Mouse (Mus musculus): ENCODE results near the gene Cyp39a1. TPM values are rescaled to one million over a fixed set of nuclear protein-coding genes. Genes with fewer than 3 reads are reported as not detected.

Cyp39a1 gene
- polyA plus RNA-seq, 1 experiment from 2014 or later: 31.3 TPM

DNA sequence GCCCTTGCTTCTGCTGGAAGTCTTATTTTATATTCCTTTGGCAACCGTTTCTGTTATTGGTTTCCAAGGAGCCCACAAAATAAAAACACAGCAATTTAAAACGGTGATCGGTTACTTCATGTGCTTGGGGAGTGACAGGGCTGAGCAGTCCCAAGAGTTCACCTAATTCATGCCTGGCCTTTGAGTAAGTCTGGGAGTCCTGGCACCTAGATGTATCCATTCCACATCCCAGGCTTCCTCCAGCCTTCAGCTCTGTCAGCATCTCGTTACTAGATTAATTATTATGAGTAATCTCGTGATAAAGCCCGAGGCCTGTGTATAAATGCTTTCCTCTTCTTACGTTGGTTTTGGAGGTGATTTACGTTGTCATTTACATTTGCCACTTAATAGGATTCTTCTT lies 64.1 kb downstream of the Cyp39a1 start:
- Histone ChIP-seq H3K4me3 (no peak overlapping the region), H3K9ac (no peak overlapping the region), H3K27ac (no peak overlapping the region), H3K9me3 (no peaks in the 10 kb centered on the region), H3K36me3 (no peaks in the 10 kb centered on the region), H3K4me2 (replicated peaks) (no peak overlapping the region), H3K27me3 (no peaks in the 10 kb centered on the region), H3K4me1 (no peaks in the 10 kb centered on the region)
- WGBS: 87% methylated on average over 8 of the region's 8 CpGs
- ATAC-seq (ENCODE audit: insufficient number of reproducible peaks, insufficient read depth, low FRiP score, low TSS enrichment): no peak

DNA sequence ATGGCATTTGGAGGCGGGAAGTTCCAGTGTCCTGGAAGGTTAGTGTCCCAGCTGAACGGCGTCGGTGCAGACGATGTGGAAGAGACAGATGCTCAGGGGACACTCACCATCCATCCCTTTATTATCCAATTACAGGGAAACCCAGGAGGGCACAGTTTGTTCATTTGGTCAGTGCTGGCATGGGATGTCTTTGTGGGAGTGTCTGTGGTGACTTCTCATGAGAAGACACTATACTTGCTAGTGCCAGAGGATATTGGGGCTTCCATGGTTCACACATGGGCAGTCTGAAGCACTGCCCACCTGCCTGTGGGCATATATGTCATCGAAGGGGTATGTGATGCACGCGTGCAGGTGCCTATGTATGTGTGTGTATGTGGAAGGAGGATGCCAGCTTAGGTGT lies 64.8 kb downstream of the Cyp39a1 start:
- Histone ChIP-seq H3K4me2 (replicated peaks) (no peak overlapping the region), H3K27ac (no peak overlapping the region), H3K9me3 (no peaks in the 10 kb centered on the region), H3K36me3 (no peaks in the 10 kb centered on the region), H3K4me3 (no peak overlapping the region), H3K9ac (no peak overlapping the region), H3K4me1 (no peaks in the 10 kb centered on the region), H3K27me3 (no peaks in the 10 kb centered on the region)
- WGBS: 93% methylated on average over 8 of the region's 8 CpGs
- no peak for ATAC-seq (ENCODE audit: insufficient number of reproducible peaks, insufficient read depth, low FRiP score, low TSS enrichment)

DNA sequence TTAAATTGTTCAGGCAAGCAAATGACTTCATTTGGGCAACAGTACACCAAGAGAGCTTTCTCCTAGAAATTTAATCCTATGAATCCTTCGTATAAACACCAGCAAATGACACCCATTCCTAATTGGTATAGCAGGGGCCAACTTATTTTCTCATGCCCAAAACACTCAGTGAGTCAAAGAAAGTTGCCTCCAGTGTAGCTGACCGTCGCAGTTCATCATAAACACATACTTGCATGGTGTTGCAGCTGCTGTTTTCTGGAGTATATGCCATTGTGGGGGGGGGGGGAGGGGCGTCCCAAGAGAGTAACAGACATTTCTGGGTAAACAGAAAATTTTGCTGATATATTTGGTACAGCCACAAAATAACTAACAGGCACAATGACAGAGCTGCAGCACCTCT lies 67.0 kb downstream of the Cyp39a1 start:
- H3K27ac ChIP-seq: no peak overlapping the region
- no peaks in the 10 kb centered on the region for H3K4me1 ChIP-seq
- no peak overlapping the region for H3K4me3 ChIP-seq
- 72% methylated on average over 4 of the region's 4 CpGs for WGBS
- no peak overlapping the region for H3K4me2 ChIP-seq (replicated peaks)
- H3K9me3 ChIP-seq: no peaks in the 10 kb centered on the region
- ATAC-seq (ENCODE audit: insufficient number of reproducible peaks, insufficient read depth, low FRiP score, low TSS enrichment): no peak
- H3K27me3 ChIP-seq: no peaks in the 10 kb centered on the region
- no peak overlapping the region for H3K9ac ChIP-seq
- no peaks in the 10 kb centered on the region for H3K36me3 ChIP-seq

DNA sequence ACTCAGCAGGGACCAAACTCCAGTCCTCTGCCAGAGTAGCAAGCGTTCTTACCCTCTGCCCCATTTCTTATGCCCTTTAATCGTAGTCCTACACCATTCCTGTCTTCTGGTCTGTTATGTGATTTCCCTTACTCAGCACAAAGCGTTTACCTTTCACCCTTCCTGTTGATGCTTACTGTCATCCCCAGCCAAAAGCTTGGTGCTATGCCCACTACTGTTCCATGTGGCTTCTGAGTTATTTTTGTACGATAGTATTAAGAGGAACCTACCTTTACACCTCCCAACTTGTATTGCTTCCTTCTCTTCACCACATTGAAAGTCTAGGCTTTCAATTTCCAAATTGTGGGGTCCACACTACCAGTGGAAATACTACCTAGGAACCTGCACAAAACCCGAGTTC lies 76.7 kb downstream of the Cyp39a1 start:
- H3K9ac ChIP-seq: no peak overlapping the region
- no peaks in the 10 kb centered on the region for H3K4me1 ChIP-seq
- no peaks in the 10 kb centered on the region for H3K27me3 ChIP-seq
- WGBS: 82% methylated on average over 5 of the region's 5 CpGs
- H3K36me3 ChIP-seq: no peaks in the 10 kb centered on the region
- H3K4me3 ChIP-seq: no peak overlapping the region
- H3K9me3 ChIP-seq: no peaks in the 10 kb centered on the region
- no peak for ATAC-seq (ENCODE audit: insufficient number of reproducible peaks, insufficient read depth, low FRiP score, low TSS enrichment)
- no peak overlapping the region for H3K27ac ChIP-seq
- H3K4me2 ChIP-seq (replicated peaks): no peak overlapping the region

DNA sequence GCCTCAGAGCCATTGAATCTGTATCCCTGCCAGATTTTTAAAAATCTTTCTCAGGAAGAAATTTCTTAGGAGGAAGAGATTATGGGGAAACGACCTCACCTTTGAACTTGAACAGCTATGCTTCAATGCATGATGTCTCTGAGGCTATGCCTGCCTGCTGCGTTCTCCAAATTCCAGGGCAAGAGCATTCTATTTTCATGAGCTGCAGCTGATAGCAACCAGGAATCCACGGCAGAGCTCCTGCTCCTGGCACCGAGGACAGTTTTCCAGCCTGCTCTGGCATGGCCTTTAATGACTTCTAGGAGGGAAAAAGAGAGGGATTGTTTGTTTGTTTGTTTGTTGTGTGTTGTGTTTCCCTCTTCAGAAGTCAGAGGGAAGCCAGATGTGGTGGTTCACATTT lies 77.2 kb downstream of the Cyp39a1 start:
- WGBS: 49% methylated on average over 4 of the region's 4 CpGs
- Histone ChIP-seq H3K36me3 (no peaks in the 10 kb centered on the region), H3K9me3 (no peaks in the 10 kb centered on the region), H3K27ac (no peak overlapping the region), H3K4me3 (no peak overlapping the region), H3K4me1 (no peaks in the 10 kb centered on the region), H3K9ac (no peak overlapping the region), H3K4me2 (replicated peaks) (no peak overlapping the region), H3K27me3 (no peaks in the 10 kb centered on the region)
- ATAC-seq (ENCODE audit: insufficient number of reproducible peaks, insufficient read depth, low FRiP score, low TSS enrichment): no peak

DNA sequence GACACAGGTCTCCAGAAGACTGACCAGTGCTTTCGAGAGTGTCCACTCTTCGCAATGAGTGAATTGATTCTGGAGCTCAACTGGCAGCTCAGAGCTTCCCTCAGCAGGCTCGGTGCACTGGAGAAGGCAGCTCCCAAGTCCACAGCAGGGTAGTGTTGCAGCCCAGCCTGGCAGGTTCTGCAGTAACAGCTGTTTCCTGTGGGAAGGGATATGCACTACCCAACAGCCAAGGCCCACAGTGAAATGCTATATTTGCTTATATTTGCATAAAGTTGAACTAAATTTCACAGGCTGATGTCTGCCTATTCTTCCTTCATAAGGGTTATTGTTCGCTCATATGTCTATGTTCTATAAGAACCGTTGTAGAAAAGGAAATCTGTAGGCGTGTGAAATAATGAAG lies 83.9 kb downstream of the Cyp39a1 start:
- Histone ChIP-seq H3K27me3 (no peaks in the 10 kb centered on the region), H3K4me1 (no peaks in the 10 kb centered on the region), H3K4me2 (replicated peaks) (no peak overlapping the region), H3K36me3 (no peaks in the 10 kb centered on the region), H3K27ac (no peak overlapping the region), H3K9me3 (no peaks in the 10 kb centered on the region), H3K9ac (no peak overlapping the region), H3K4me3 (no peak overlapping the region)
- WGBS: 92% methylated on average over 6 of the region's 6 CpGs
- no peak for ATAC-seq (ENCODE audit: insufficient number of reproducible peaks, insufficient read depth, low FRiP score, low TSS enrichment)

DNA sequence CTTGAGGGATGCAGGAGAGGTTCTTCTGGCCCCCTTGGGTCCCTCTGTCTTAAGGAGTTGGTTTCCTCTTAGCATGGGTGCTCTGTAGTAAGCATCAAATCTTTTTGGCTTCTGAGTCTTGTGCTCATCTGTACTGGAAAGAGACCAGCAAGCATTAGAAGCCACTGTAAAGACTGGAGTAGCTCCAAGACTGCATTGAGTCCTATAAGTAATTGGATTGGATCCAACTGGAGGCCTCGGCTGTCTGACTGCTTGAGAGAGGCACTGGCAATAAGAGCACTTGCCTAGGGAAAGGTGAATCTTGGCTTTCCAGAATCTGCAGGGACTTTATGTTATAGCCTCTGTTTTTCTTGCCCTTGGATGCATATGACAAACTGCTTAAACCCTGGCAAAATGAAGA lies 85.6 kb downstream of the Cyp39a1 start:
- Histone ChIP-seq H3K4me2 (replicated peaks) (no peak overlapping the region), H3K4me3 (no peak overlapping the region), H3K27ac (no peak overlapping the region), H3K9me3 (no peaks in the 10 kb centered on the region), H3K27me3 (no peaks in the 10 kb centered on the region), H3K9ac (no peak overlapping the region), H3K4me1 (no peaks in the 10 kb centered on the region), H3K36me3 (no peaks in the 10 kb centered on the region)
- ATAC-seq (ENCODE audit: insufficient number of reproducible peaks, insufficient read depth, low FRiP score, low TSS enrichment): no peak
- WGBS: 72% methylated on average over 1 of the region's 1 CpGs

DNA sequence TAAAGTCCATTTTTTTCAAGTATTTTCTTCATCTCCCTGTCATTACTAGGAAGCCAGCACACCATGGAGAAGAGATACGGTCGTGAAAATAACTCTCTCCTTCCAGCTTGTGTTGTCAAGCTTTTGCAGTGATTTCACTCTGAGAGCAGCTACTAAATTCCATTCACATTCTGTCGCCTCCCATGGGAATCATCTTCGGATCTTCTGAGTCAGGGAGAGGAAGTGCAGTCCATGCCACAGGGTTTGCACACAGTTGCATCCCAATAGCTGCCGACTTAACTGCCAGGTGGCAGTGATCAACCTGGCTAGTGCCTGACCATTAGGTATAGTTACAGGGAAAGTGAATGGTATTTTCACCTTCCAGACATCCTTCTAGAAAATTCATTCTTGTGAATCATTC lies 87.5 kb downstream of the Cyp39a1 start:
- Histone ChIP-seq H3K36me3 (no peaks in the 10 kb centered on the region), H3K4me2 (replicated peaks) (no peak overlapping the region), H3K27me3 (no peaks in the 10 kb centered on the region), H3K27ac (no peak overlapping the region), H3K9ac (no peak overlapping the region), H3K4me3 (no peak overlapping the region), H3K9me3 (no peaks in the 10 kb centered on the region), H3K4me1 (no peaks in the 10 kb centered on the region)
- WGBS: 60% methylated on average over 5 of the region's 5 CpGs
- no peak for ATAC-seq (ENCODE audit: insufficient number of reproducible peaks, insufficient read depth, low FRiP score, low TSS enrichment)

DNA sequence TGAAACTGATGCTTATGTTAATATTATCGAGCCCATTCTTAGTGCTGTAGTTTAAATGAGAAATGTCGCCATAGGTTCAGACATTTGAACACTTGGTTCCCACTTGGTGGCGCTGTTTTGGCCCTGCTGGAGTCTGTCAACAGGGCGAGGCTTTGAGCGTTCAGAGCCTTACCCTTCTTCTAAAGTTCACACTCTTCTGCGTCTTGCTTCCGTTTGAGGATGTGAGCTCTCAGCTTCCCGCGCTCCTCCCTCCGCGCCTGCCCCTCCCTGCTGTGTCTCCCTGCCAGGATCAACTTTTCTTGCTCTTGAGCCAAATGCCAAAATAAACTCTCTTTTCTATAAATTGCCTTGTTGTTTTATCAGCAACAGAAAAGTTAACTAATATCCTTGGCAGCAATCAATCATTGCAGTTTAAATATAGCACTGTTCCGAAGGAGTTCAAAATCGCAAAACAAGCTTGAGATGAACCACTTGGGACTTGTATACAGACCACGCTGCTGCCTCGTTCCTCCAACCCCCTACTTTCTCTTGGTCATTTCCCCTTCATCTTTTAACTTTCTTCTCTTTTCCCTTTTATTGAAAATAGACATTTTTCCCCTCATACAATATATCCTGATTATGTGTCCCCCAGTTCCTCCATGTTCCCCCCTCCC lies 91.5 kb downstream of the Cyp39a1 start:
- Histone ChIP-seq H3K9me3 (no peaks in the 10 kb centered on the region), H3K27ac (no peak overlapping the region), H3K4me1 (no peaks in the 10 kb centered on the region), H3K36me3 (no peaks in the 10 kb centered on the region), H3K9ac (no peak overlapping the region), H3K4me3 (no peak overlapping the region), H3K4me2 (replicated peaks) (no peak overlapping the region), H3K27me3 (no peaks in the 10 kb centered on the region)
- whole genome bisulfite sequencing: 53% methylated on average over 15 of the region's 15 CpGs
- ATAC-seq (ENCODE audit: insufficient number of reproducible peaks, insufficient read depth, low FRiP score, low TSS enrichment): no peak

DNA sequence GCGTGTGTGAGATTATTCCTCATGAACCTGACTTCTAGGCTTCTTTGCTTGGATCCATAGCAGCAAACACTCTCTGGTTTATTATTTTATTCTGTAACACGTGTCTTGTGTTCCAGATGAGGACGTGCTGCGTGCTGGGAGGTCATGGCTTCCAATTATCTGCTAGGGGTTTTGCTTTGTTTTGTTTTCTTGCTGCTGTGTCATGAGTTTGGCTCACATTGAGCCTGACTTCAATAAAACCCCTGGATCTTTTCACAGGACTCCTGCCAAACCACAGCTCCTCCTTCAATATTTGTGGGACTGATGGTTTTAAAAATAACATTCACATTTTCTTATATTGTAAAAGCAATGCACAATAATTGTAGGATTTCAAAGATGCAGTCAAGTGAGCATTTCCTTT lies 117.3 kb downstream of the Cyp39a1 start:
- H3K36me3 ChIP-seq: no peaks in the 10 kb centered on the region
- H3K27ac ChIP-seq: no peak overlapping the region
- no peak overlapping the region for H3K4me3 ChIP-seq
- no peaks in the 10 kb centered on the region for H3K27me3 ChIP-seq
- H3K4me1 ChIP-seq: no peaks in the 10 kb centered on the region
- no peak overlapping the region for H3K9ac ChIP-seq
- no peak overlapping the region for H3K4me2 ChIP-seq (replicated peaks)
- no peaks in the 10 kb centered on the region for H3K9me3 ChIP-seq
- ATAC-seq (ENCODE audit: insufficient number of reproducible peaks, insufficient read depth, low FRiP score, low TSS enrichment): no peak
- 72% methylated on average over 4 of the region's 4 CpGs for WGBS

DNA sequence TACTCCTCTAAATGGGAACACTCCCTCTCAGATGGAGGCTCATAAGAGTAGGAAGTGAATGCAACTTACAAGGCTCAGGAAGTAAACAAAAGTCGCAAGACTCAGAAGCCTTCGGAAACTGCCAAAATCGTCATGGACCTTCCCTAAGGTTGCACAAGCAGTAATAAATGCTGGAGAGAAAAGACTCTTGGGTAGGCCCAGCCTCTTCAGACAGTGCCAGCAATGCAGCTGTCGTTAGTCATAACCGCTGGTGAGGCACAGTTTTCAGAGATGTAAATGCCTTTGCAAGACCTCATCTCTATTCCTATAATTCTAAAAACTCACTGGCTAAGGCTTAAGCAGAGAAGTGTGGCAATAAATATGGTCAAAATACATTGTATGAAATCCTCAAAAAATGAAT lies 121.0 kb downstream of the Cyp39a1 start:
- H3K27me3 ChIP-seq: no peaks in the 10 kb centered on the region
- H3K9ac ChIP-seq: no peak overlapping the region
- no peak overlapping the region for H3K4me2 ChIP-seq (replicated peaks)
- no peaks in the 10 kb centered on the region for H3K36me3 ChIP-seq
- no peaks in the 10 kb centered on the region for H3K9me3 ChIP-seq
- no peak for ATAC-seq (ENCODE audit: insufficient number of reproducible peaks, insufficient read depth, low FRiP score, low TSS enrichment)
- no peak overlapping the region for H3K4me3 ChIP-seq
- no peak overlapping the region for H3K27ac ChIP-seq
- H3K4me1 ChIP-seq: no peaks in the 10 kb centered on the region
- WGBS: 91% methylated on average over 5 of the region's 5 CpGs

DNA sequence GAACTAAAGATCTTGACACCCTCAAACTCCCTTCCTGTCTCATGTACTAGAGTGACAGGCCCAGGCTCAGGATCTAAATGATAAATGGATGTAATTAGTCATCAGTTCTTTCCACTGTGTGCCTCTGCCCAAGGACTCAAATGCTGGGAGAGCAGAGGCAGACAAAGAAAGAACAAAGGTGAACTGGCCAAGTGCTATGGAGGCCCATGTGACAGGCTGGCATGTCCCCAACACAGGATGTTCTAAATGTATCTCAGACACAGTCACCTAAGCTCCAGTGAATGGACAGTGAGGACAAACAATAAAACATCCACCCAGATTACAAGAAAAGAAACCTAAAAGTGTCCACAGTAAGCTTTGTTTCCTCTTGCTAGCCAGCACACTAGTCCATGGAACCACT lies 122.2 kb downstream of the Cyp39a1 start:
- ATAC-seq (ENCODE audit: insufficient number of reproducible peaks, insufficient read depth, low FRiP score, low TSS enrichment): no peak
- no peaks in the 10 kb centered on the region for H3K27me3 ChIP-seq
- no peaks in the 10 kb centered on the region for H3K9me3 ChIP-seq
- H3K4me3 ChIP-seq: no peak overlapping the region
- no peak overlapping the region for H3K9ac ChIP-seq
- no peaks in the 10 kb centered on the region for H3K36me3 ChIP-seq
- H3K27ac ChIP-seq: no peak overlapping the region
- no peaks in the 10 kb centered on the region for H3K4me1 ChIP-seq
- no peak overlapping the region for H3K4me2 ChIP-seq (replicated peaks)

DNA sequence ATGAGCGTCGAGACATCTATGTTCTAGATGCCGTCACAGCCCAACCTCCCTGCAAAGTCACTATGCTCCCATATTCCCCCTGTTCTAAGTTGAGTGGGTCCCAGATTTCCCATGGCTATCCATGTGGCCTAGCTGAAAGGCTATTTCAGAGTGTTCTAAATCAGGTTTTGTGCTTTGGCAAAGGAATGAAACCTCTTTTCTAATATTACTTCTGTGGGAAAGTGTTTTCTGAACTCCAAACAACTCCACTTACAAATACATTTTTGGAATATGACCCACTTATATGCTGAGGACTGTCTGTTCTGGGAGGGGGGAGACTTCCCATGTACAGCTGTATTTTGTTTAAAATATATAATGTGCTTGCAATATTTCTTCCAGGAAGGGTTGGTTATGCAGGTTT lies 124.5 kb downstream of the Cyp39a1 start:
- no peak overlapping the region for H3K27ac ChIP-seq
- no peak overlapping the region for H3K4me2 ChIP-seq (replicated peaks)
- ATAC-seq (ENCODE audit: insufficient number of reproducible peaks, insufficient read depth, low FRiP score, low TSS enrichment): no peak
- no peaks in the 10 kb centered on the region for H3K36me3 ChIP-seq
- no peaks in the 10 kb centered on the region for H3K9me3 ChIP-seq
- 83% methylated on average over 3 of the region's 3 CpGs for WGBS
- H3K4me3 ChIP-seq: no peak overlapping the region
- no peaks in the 10 kb centered on the region for H3K4me1 ChIP-seq
- H3K9ac ChIP-seq: no peak overlapping the region
- 0 out of 2 replicates have a peak, but pooled peaks cover 5% of the 10 kb centered on the region for H3K27me3 ChIP-seq

Data from embryonic facial prominence, embryonic 12.5 days (tissue).